Mouse (Mus musculus) mammary gland, adult 2 months (tissue): ENCODE results near the gene Mycbpap. TPM values are rescaled to one million over a fixed set of nuclear protein-coding genes. Genes with fewer than 3 reads are reported as not detected.

Source experiments
- polyA plus RNA-seq: library from polyadenylated mRNA; depleted of rRNA; stranded (reverse); fragments of >200 nt; gene quantifications from 2 replicates; pipeline ENCODE4 v1.2.3, GENCODE M21; 2012; ENCODE audit warnings: low replicate concordance; rRNA removed

Gene Mycbpap
- polyA plus RNA-seq: 1.2 and 1.5 TPM in 2 replicates

GRCm38 (mm10) chr11:94521219-94521843 is at the start of gene Mycbpap:
TSS of gene Mycbpap (minus strand) at chr11:94521742.

GRCm38 (mm10) chr11:94564437-94565150 is 43.1 kb upstream of the Mycbpap start, which contains the start of gene Chad:
TSS of gene Chad (plus strand) at chr11:94565047.

GRCm38 (mm10) chr11:94548888-94549690 is 27.5 kb upstream of the Mycbpap start, which contains the start of gene Rsad1:
TSS of gene Rsad1 (minus strand) at chr11:94549255.

GRCm38 (mm10) chr11:94499661-94500152 is 21.8 kb downstream of the Mycbpap start, which contains the start of gene Epn3:
TSS of gene Epn3 (minus strand) at chr11:94499974.

GRCm38 (mm10) chr11:94486001-94486400 is 35.5 kb downstream of the Mycbpap start, which contains the start of gene Spata20:
TSS of gene Spata20 (minus strand) at chr11:94486179.

GRCm38 (mm10) chr11:94473707-94474543 is 47.6 kb downstream of the Mycbpap start, which contains the start of gene Cacna1g:
TSS of gene Cacna1g (minus strand) at chr11:94474198.

Other genes starting within 250 kb of the Mycbpap start
- gene Gm21885, start 239.9 kb downstream of the Mycbpap start, polyA plus RNA-seq: not detected in 2 replicates
- gene Luc7l3, start 199.8 kb downstream of the Mycbpap start, polyA plus RNA-seq: 5.7 and 14.1 TPM in 2 replicates
- 131 and 159 TPM in 2 replicates for gene Ankrd40, start 193.7 kb downstream of the Mycbpap start, polyA plus RNA-seq
- 17.6 and 20.2 TPM in 2 replicates for gene Abcc3, start 128.7 kb downstream of the Mycbpap start, polyA plus RNA-seq
- 56.3 and 63.6 TPM in 2 replicates for gene Cacna1g, start 47.5 kb downstream of the Mycbpap start, polyA plus RNA-seq
- gene Spata20, start 35.6 kb downstream of the Mycbpap start, polyA plus RNA-seq: 0.07 and 0.36 TPM in 2 replicates
- 6.2 and 14.0 TPM in 2 replicates for gene Epn3, start 21.8 kb downstream of the Mycbpap start, polyA plus RNA-seq
- 10.7 TPM in 2 replicates for gene Rsad1, start 27.5 kb upstream of the Mycbpap start, polyA plus RNA-seq
- 0.10 and 0.14 TPM in 2 replicates for gene Chad, start 43.3 kb upstream of the Mycbpap start, polyA plus RNA-seq
- gene Acsf2, start 80.1 kb upstream of the Mycbpap start, polyA plus RNA-seq: 52.2 and 58.5 TPM in 2 replicates
- 57.2 and 67.5 TPM in 2 replicates for gene Lrrc59, start 108.0 kb upstream of the Mycbpap start, polyA plus RNA-seq
- gene Mrpl27, start 132.0 kb upstream of the Mycbpap start, polyA plus RNA-seq: 27.2 and 58.8 TPM in 2 replicates
- gene Eme1, start 132.2 kb upstream of the Mycbpap start, polyA plus RNA-seq: 0.53 and 0.55 TPM in 2 replicates
- gene Xylt2, start 155.8 kb upstream of the Mycbpap start, polyA plus RNA-seq: 30.2 and 77.2 TPM in 2 replicates
- gene Gm11541, start 182.8 kb upstream of the Mycbpap start, polyA plus RNA-seq: not detected in 2 replicates
- gene Cdc34b, start 220.0 kb upstream of the Mycbpap start, polyA plus RNA-seq: 0.11 TPM in 1 of 2 replicates, not detected in the other